Mouse (Mus musculus) heart, embryonic 10.5 days (tissue): ENCODE measurements at regions not wholly inside any gene's neighbourhood (a gene's known extent, or its start where the extent isn't known, plus 50 kb on each side); places are given as distances from the start of the nearest gene placed in this dataset.

Source experiments
- DNase-seq: peaks from one replicate; pipeline ENCODE4 v3.0.0-alpha.2; 2017; ENCODE audit warnings: low spot score
- H3K27ac ChIP-seq: fragments of 300-500 bp; sonication (generic); 2 replicates; pipeline ENCODE4 v1.5.1; 2016; ENCODE audit warnings: mild to moderate bottlenecking
- H3K27me3 ChIP-seq: fragments of 300-500 bp; sonication (generic); 2 replicates; pipeline ENCODE4 v1.6.1; 2016; ENCODE audit warnings: mild to moderate bottlenecking; ENCODE audit not compliant: poor library complexity, insufficient read depth, severe bottlenecking
- H3K36me3 ChIP-seq: fragments of 300-500 bp; sonication (generic); 2 replicates; pipeline ENCODE4 v1.6.1; 2016; ENCODE audit warnings: mild to moderate bottlenecking, moderate library complexity
- H3K4me1 ChIP-seq: fragments of 300-500 bp; sonication (generic); 2 replicates; pipeline ENCODE4 v1.6.1; 2016; ENCODE audit warnings: mild to moderate bottlenecking
- H3K4me3 ChIP-seq: fragments of 300-500 bp; sonication (generic); 2 replicates; pipeline ENCODE4 v1.5.1; 2016; ENCODE audit warnings: mild to moderate bottlenecking, moderate library complexity
- H3K9me3 ChIP-seq: fragments of 300-500 bp; sonication (generic); 2 replicates; pipeline ENCODE4 v1.6.1; 2016; ENCODE audit warnings: mild to moderate bottlenecking, moderate library complexity
- WGBS: fragments of 180-500 bp; shearing (Covaris S2); methylation state at CpG from one replicate; pipeline ENCODE4 v1.1.7; 2016; 5-methylcytosine and 5-hydroxymethylcytosine counted together

GRCm38 (mm10) chr16:39445740-39446139 is 538.4 kb upstream of the Lsamp start:
- Histone ChIP-seq H3K27ac (no peak overlapping the region), H3K4me3 (no peak overlapping the region), H3K36me3 (no peaks in the 10 kb centered on the region), H3K4me1 (no peaks in the 10 kb centered on the region), H3K9me3 (no peaks in the 10 kb centered on the region), H3K27me3 (no peaks in the 10 kb centered on the region)
- 75% methylated on average over 2 of the region's 2 CpGs for WGBS
- DNase-seq, result no peak

- 77% methylated on average over 5 of the region's 5 CpGs for WGBS
- H3K4me1 ChIP-seq, result no peaks in the 10 kb centered on the region
- no peaks in the 10 kb centered on the region for H3K36me3 ChIP-seq
- H3K27me3 ChIP-seq, result no peaks in the 10 kb centered on the region
- no peak overlapping the region for H3K4me3 ChIP-seq
- no peak overlapping the region for H3K27ac ChIP-seq
- H3K9me3 ChIP-seq, result no peaks in the 10 kb centered on the region
- no peak for DNase-seq
Measured at GRCm38 (mm10) chr16:39453400-39454138, 530.6 kb upstream of the Lsamp start.
